Mouse (Mus musculus) adrenal gland, adult 18-20 months (tissue): ENCODE data around the gene 5530400C23Rik. TPM values are rescaled to one million over a fixed set of nuclear protein-coding genes. Genes with fewer than 3 reads are reported as not detected.
"Not testable (repeated sequence)": the region's sequence is repeated elsewhere in the genome, so short reads cannot be mapped to it uniquely, and the experiment has no call there.

Source experiments
- DNase-seq, 2 experiments: peaks; one replicate each; pipeline ENCODE4 v3.0.0; 2021 to 2022; ENCODE audit warnings: low spot score in 2 of 2
- long read RNA-seq, 2 experiments: library from polyadenylated mRNA; stranded (forward); transcript quantifications; one replicate each; pipeline ENCODE4 v2.0.0; 2021
- total RNA-seq, 2 experiments: library from RNA; stranded (reverse); gene quantifications; 1 replicate in 1 of 2; 2 replicates in 1 of 2; pipeline ENCODE4 v1.2.3; 2021

The 5530400C23Rik gene
- total RNA-seq, result not detected
- long read RNA-seq, experiment 1, result 0 reads
- long read RNA-seq, experiment 2, result 0 reads

- DNase-seq, result not testable (repeated sequence)
These were observed at the start of gene 5530400C23Rik for GRCm38 (mm10) chr6:133291916-133292315. Gene 5530400C23Rik (plus strand): TSS chr6:133292216.

DNA sequence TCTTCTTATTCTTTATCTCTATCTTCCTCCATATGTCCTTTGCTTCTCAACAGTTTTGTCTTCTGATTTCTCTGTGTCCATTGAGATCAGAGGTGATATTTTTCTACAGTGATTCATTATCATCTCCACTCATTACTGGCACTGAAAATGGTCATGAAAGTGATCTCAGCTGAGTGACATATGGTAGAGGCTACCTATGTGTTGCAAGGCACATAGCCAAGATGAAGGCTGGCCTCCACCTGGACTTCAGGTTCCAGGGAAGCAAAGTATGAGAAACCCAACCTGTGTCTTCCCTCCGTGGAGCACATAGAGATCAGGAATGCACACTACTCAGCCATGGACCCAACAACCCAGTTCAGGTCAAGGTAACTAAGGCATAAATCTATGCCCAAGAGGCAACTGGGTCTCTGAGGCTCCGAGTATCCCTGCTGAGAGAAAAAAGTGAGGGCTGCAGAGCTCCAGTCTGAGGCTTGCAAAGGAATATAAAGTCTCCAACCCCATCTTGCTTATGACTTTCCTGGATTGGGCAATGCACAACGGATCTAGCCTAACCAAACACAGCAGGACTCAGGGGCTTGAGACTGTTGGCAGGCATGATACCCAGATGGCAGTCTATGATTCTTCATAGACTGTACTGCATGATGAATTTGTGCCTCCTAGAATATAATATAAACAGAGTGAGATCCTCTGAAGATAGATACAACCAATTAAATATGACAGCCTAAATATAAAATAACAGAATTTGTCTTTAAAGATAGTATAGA is 14.1 kb downstream of the 5530400C23Rik start:
- DNase-seq, result no peak

- DNase-seq, result not testable (repeated sequence)
These were observed 21.9 kb downstream of the 5530400C23Rik start for GRCm38 (mm10) chr6:133313896-133314295.

GRCm38 (mm10) chr6:133338535-133338934 is 46.5 kb downstream of the 5530400C23Rik start:
- no peak for DNase-seq

DNA sequence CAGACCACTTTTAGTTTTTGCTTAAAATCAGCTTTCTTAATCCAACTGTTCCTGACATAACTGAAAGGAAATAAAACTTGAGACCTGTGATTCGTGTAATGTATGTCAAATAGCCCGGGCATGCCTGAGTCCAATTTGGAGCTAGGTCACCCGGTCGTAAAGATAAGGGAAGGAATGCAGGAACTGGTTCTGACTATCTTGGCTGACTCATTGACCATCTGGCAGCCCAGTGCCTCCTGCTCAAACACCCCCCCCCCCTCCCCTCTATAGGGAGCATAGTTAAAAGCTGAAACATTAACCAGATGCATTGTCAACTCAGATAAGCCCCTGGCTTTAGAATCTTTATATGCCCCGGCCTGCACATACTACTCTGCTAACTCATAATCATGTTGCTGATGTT is 49.7 kb downstream of the 5530400C23Rik start:
- DNase-seq, result not testable (repeated sequence)

Other genes starting within 250 kb of the 5530400C23Rik start
- not detected for gene Tas2r140, start 236.4 kb upstream of the 5530400C23Rik start, total RNA-seq
- gene Smim10l1, start 187.3 kb upstream of the 5530400C23Rik start, total RNA-seq, result 100 to 1,000 TPM in 1 of 2 experiments, 10 to 100 TPM in 1; 88.2 to 104 TPM